7 mouse cellular contexts compared by ENCODE assay signal in genomic region chr15:97964836-97965187, GRCm38 (mm10). TPM values are rescaled to one million over a fixed set of nuclear protein-coding genes. Genes with fewer than 3 reads are reported as not detected.
DNase-seq lines count a peak whose midpoint lies in the region; ATAC-seq and TF ChIP-seq lines count a peak whose summit lies in the region.

No protein-coding gene starts in this region.

- H3K4me2 ChIP-seq in embryonic facial prominence, embryonic 14.5 days (ENCODE audit: low read depth, low read length): peak overlapping the region; percentile 93
- peak overlapping the region; percentile 81 for H3K4me2 ChIP-seq in limb, embryonic 13.5 days (replicated peaks)
- H3K4me2 ChIP-seq in stomach, postnatal 0 days (replicated peaks; ENCODE audit: low read depth): peak overlapping the region; percentile 87

- peak overlapping the region; percentile 69 for H3K27ac ChIP-seq in testis, adult 2 months (ENCODE audit: control insufficient read depth, insufficient read depth, low read depth, low read length)
- H3K27ac ChIP-seq in embryonic facial prominence, embryonic 14.5 days (replicated peaks; ENCODE audit: low read depth, low read length): 0 out of 2 replicates have a peak overlapping the region, but pooled peaks have one; percentile 67
- H3K27ac ChIP-seq in limb, embryonic 13.5 days: no peak overlapping the region
- no peak overlapping the region for H3K27ac ChIP-seq in stomach, postnatal 0 days (replicated peaks)

- H3K4me1 ChIP-seq in testis, adult 2 months (ENCODE audit: control insufficient read depth, insufficient read depth, low read length): peaks cover 5% of the 10 kb centered on the region
- peaks cover 6% of the 10 kb centered on the region; the same call in 1 of the 2 replicates for H3K4me1 ChIP-seq in embryonic facial prominence, embryonic 14.5 days (ENCODE audit: control insufficient read depth, insufficient read depth, low read length)
- H3K4me1 ChIP-seq in limb, embryonic 13.5 days: peaks cover 6% of the 10 kb centered on the region; the same call in 1 of the 2 replicates
- no peaks in the 10 kb centered on the region for H3K4me1 ChIP-seq in stomach, postnatal 0 days (replicated peaks; ENCODE audit: control insufficient read depth, insufficient read depth)

- peak overlapping the region; percentile 95 for H3K4me3 ChIP-seq in testis, adult 2 months (ENCODE audit: control insufficient read depth, low read depth, low read length)
- H3K4me3 ChIP-seq in embryonic facial prominence, embryonic 14.5 days (ENCODE audit: low read depth, low read length): peak overlapping the region; percentile 60
- H3K4me3 ChIP-seq in limb, embryonic 13.5 days: peak overlapping the region; percentile 63
- peak overlapping the region; percentile 70 for H3K4me3 ChIP-seq in stomach, postnatal 0 days (ENCODE audit: low read depth, low read length)

- H3K9me3 ChIP-seq in embryonic facial prominence, embryonic 14.5 days (ENCODE audit: control insufficient read depth, low read length): no peaks in the 10 kb centered on the region
- H3K9me3 ChIP-seq in limb, embryonic 13.5 days: no peaks in the 10 kb centered on the region
- H3K9me3 ChIP-seq in stomach, postnatal 0 days (ENCODE audit: control insufficient read depth, low read length): no peaks in the 10 kb centered on the region

- TF ChIP-seq EP300 in stomach, postnatal 0 days (optimal IDR thresholded peaks at IDR 0.05): no peak

- no peak for DNase-seq in testis, postnatal 14 days (ENCODE audit: low spot score)
- no peak for DNase-seq in embryonic facial prominence, embryonic 14.5 days (ENCODE audit: low spot score)
- DNase-seq in stomach, postnatal 0 days (ENCODE audit: low spot score): no peak
- DNase-seq in gastrocnemius, postnatal 10 days: no peak
- no peak for DNase-seq in kidney, postnatal 4 days

- TF ChIP-seq CTCF in testis, adult 2 months (IDR thresholded peaks at IDR 0.05; ENCODE audit: control insufficient read depth, insufficient read depth, insufficient replicate concordance, low read depth, low read length): no peak
- TF ChIP-seq CTCF in stomach, postnatal 0 days (IDR thresholded peaks at IDR 0.05; ENCODE audit: low read depth): no peak

- H3K27me3 ChIP-seq in testis, adult 2 months (ENCODE audit: control insufficient read depth, insufficient read depth, low read length): no peaks in the 10 kb centered on the region
- no peaks in the 10 kb centered on the region for H3K27me3 ChIP-seq in embryonic facial prominence, embryonic 14.5 days (replicated peaks; ENCODE audit: control insufficient read depth, insufficient read depth, low read length)
- no peaks in the 10 kb centered on the region for H3K27me3 ChIP-seq in limb, embryonic 13.5 days
- H3K27me3 ChIP-seq in stomach, postnatal 0 days (ENCODE audit: control insufficient read depth, insufficient read depth, low read length): no peaks in the 10 kb centered on the region

- H3K9ac ChIP-seq in embryonic facial prominence, embryonic 14.5 days (ENCODE audit: low read depth, low read length): peak overlapping the region; percentile 74
- H3K9ac ChIP-seq in limb, embryonic 13.5 days: peak overlapping the region; percentile 78
- peak overlapping the region; percentile 68 for H3K9ac ChIP-seq in stomach, postnatal 0 days (ENCODE audit: low read length)

- WGBS in embryonic facial prominence, embryonic 14.5 days: 15% methylated on average over 7 of the region's 7 CpGs
- WGBS in limb, embryonic 13.5 days: 27% methylated on average over 7 of the region's 7 CpGs
- WGBS in stomach, postnatal 0 days: 27% methylated on average over 7 of the region's 7 CpGs

- TF ChIP-seq POLR2A in testis, adult 2 months (IDR thresholded peaks at IDR 0.05; ENCODE audit: control insufficient read depth, low read depth, low read length): no peak

- no peaks in the 10 kb centered on the region; the same call in 1 of the 2 replicates for H3K36me3 ChIP-seq in testis, adult 2 months (ENCODE audit: control insufficient read depth, insufficient read depth, low read length)
- H3K36me3 ChIP-seq in embryonic facial prominence, embryonic 14.5 days (ENCODE audit: control insufficient read depth, insufficient read depth, low read length): no peaks in the 10 kb centered on the region
- no peaks in the 10 kb centered on the region for H3K36me3 ChIP-seq in limb, embryonic 13.5 days
- H3K36me3 ChIP-seq in stomach, postnatal 0 days (ENCODE audit: control insufficient read depth, insufficient read depth, low read length): no peaks in the 10 kb centered on the region

- no peak for ATAC-seq in embryonic facial prominence, embryonic 14.5 days (ENCODE audit: low read depth)
- ATAC-seq in limb, embryonic 13.5 days (ENCODE audit: low FRiP score, low read depth): no peak
- 0 out of 2 replicates have a peak, but pooled peaks have one; percentile 19 for ATAC-seq in stomach, postnatal 0 days (ENCODE audit: low FRiP score, low TSS enrichment)

RNA-seq across cellular contexts. Expression of gene Tmem106c, which starts 0.8 kb away (rescaled TPM):
- polyA plus RNA-seq in testis, adult 2 months (2012; rRNA removed): 55.7 and 58.7 TPM in 2 replicates
- 47.2 and 51.6 TPM in 2 replicates for polyA plus RNA-seq in embryonic facial prominence, embryonic 14.5 days (2014; fragmentation: Nextera tagmentation; extraction: Ambion mirVana)
- polyA plus RNA-seq in limb, embryonic 13.5 days (2015; fragmentation: Nextera tagmentation; extraction: Ambion mirVana): 35.9 and 37.9 TPM in 2 replicates
- polyA plus RNA-seq in stomach, postnatal 0 days (2015; fragmentation: Nextera tagmentation; extraction: Ambion mirVana): 33.1 and 39.8 TPM in 2 replicates
- total RNA-seq in gastrocnemius, postnatal 10 days (2021): 10 to 100 TPM; 14.4 to 17.7 TPM

RNA-seq across cellular contexts. Expression of gene Col2a1, which starts 39.7 kb away (rescaled TPM):
- 13.5 and 14.6 TPM in 2 replicates for polyA plus RNA-seq in testis, adult 2 months (2012; rRNA removed)
- 372 and 595 TPM in 2 replicates for polyA plus RNA-seq in embryonic facial prominence, embryonic 14.5 days (2014; fragmentation: Nextera tagmentation; extraction: Ambion mirVana)
- polyA plus RNA-seq in limb, embryonic 13.5 days (2015; fragmentation: Nextera tagmentation; extraction: Ambion mirVana): 706 and 829 TPM in 2 replicates
- polyA plus RNA-seq in stomach, postnatal 0 days (2015; fragmentation: Nextera tagmentation; extraction: Ambion mirVana): 0.05 and 0.21 TPM in 2 replicates
- 10 to 100 TPM; 33.3 to 33.7 TPM for total RNA-seq in gastrocnemius, postnatal 10 days (2021)

RNA-seq across cellular contexts. Expression of gene Vdr, which starts 54.4 kb away (rescaled TPM):
- polyA plus RNA-seq in testis, adult 2 months (2012; rRNA removed): 5.4 and 5.7 TPM in 2 replicates
- polyA plus RNA-seq in embryonic facial prominence, embryonic 14.5 days (2014; fragmentation: Nextera tagmentation; extraction: Ambion mirVana): 2.9 and 3.6 TPM in 2 replicates
- polyA plus RNA-seq in limb, embryonic 13.5 days (2015; fragmentation: Nextera tagmentation; extraction: Ambion mirVana): 0.82 and 1.0 TPM in 2 replicates
- 1.4 and 1.5 TPM in 2 replicates for polyA plus RNA-seq in stomach, postnatal 0 days (2015; fragmentation: Nextera tagmentation; extraction: Ambion mirVana)
- 1 to 10 TPM in 1 of 2 experiments, under 1 TPM in 1; 0.40 to 2.8 TPM for total RNA-seq in gastrocnemius, postnatal 10 days (2021)

Comparison
In these comparisons a context has a peak if more than half of its experiments do, and no peak if none do; other contexts are left out.
1. H3K27ac ChIP-seq: peak in testis, adult 2 months (single experiment) and embryonic facial prominence, embryonic 14.5 days (single experiment); none in limb, embryonic 13.5 days (single experiment) and stomach, postnatal 0 days (single experiment).
2. RNA of gene Col2a1, which starts 39.7 kb away (polyA plus RNA-seq): 706 to 829 TPM in limb, embryonic 13.5 days and 372 to 595 TPM in embryonic facial prominence, embryonic 14.5 days; 13.5 to 14.6 TPM in testis, adult 2 months and 0.05 to 0.21 TPM in stomach, postnatal 0 days; every median in the first group is over 10 times any median in the second.
3. Peak in every context shown above with its lines, with median percentiles within 50 percentile points of each other: H3K4me3 ChIP-seq, H3K4me2 ChIP-seq and H3K9ac ChIP-seq.